Mouse (Mus musculus) stomach, adult 2 months (tissue): ENCODE measurements around the gene Zfp874b. TPM values are rescaled to one million over a fixed set of nuclear protein-coding genes. Genes with fewer than 3 reads are reported as not detected.

Source experiments
- polyA plus RNA-seq: library from polyadenylated mRNA; depleted of rRNA; stranded (reverse); fragments of >200 nt; gene quantifications from 2 replicates; pipeline ENCODE4 v1.2.3, GENCODE M21; 2012; rRNA removed

The Zfp874b gene
- polyA plus RNA-seq = 0.05 and 0.37 TPM in 2 replicates

GRCm38 (mm10) chr13:67483625-67484423, at the start of gene Zfp874b:
Gene Zfp874b, minus strand, starts transcription at chr13:67484258.

GRCm38 (mm10) chr13:67525753-67526410, 41.8 kb upstream of the Zfp874b start, which contains the start of the genes Gm26965 and Zfp87:
Gene Gm26965, minus strand, starts transcription at chr13:67526151.
Gene Zfp87, minus strand, starts transcription at chr13:67526177.

DNA sequence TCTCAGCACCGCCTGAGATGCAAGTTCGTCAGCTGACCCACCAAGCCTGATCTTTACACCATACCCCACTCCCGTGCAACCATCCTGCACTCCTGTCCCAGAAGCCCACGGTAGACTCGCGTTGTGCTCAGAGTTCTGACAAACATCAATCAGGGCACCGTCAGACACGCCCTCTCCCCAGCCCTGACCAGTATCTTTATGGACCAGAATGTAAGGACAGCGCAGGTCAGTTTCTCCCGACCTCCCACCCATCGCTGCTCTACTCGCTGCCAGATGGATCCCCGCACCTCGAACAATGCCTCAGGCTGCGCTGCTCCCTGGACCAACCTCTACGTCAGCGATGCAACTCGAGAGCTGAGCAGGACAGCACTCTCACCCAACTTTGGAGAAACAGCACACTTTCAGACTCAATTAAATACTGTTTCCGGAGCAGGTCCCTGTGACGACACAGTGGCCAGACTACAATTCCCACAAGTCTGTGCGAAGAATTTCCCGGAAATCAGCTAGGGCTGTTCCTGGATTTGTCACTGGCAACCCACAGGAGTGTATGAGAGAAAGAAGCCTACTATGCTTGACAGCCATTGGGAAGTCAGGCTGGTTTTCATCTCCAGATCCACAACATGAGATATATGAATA, 16.1 kb upstream of the Zfp874b start, which contains the start of gene Zfp58:
Gene Zfp58, minus strand, starts transcription at position 472 of the 636 bp plus-strand sequence.

GRCm38 (mm10) chr13:67451172-67452020, 32.7 kb downstream of the Zfp874b start, which contains the start of gene Zfp874a:
Gene Zfp874a, minus strand, starts transcription at chr13:67451624.

Other genes starting within 250 kb of the Zfp874b start
- gene Zfp458, start 205.8 kb downstream of the Zfp874b start, polyA plus RNA-seq = 0.04 and 0.17 TPM in 2 replicates
- gene Zfp457, start 177.8 kb downstream of the Zfp874b start, polyA plus RNA-seq = 0.13 and 0.19 TPM in 2 replicates
- gene Zfp595, start 151.7 kb downstream of the Zfp874b start, polyA plus RNA-seq = 0.09 TPM in 2 replicates
- not detected in 2 replicates for gene Gm28044, start 123.7 kb downstream of the Zfp874b start, polyA plus RNA-seq
- 0.02 and 0.03 TPM in 2 replicates for gene Zfp953, start 123.7 kb downstream of the Zfp874b start, polyA plus RNA-seq
- gene Gm28041, start 108.5 kb downstream of the Zfp874b start, polyA plus RNA-seq = not detected in 2 replicates
- 0.02 TPM in 1 of 2 replicates, not detected in the other for gene Zfp456, start 108.4 kb downstream of the Zfp874b start, polyA plus RNA-seq
- 0.43 and 0.54 TPM in 2 replicates for gene Zfp429, start 84.4 kb downstream of the Zfp874b start, polyA plus RNA-seq
- 0.03 and 0.14 TPM in 2 replicates for gene Zfp459, start 62.8 kb downstream of the Zfp874b start, polyA plus RNA-seq
- gene Zfp874a, start 32.6 kb downstream of the Zfp874b start, polyA plus RNA-seq = 0.08 and 0.09 TPM in 2 replicates
- 0.06 and 0.09 TPM in 2 replicates for gene Zfp58, start 16.3 kb upstream of the Zfp874b start, polyA plus RNA-seq
- gene Gm26965, start 41.9 kb upstream of the Zfp874b start, polyA plus RNA-seq = not detected in 2 replicates
- 3.0 and 3.3 TPM in 2 replicates for gene Zfp87, start 41.9 kb upstream of the Zfp874b start, polyA plus RNA-seq
- gene Zfp748, start 69.6 kb upstream of the Zfp874b start, polyA plus RNA-seq = 0.05 and 0.66 TPM in 2 replicates
- gene Zfp729b, start 125.4 kb upstream of the Zfp874b start, polyA plus RNA-seq = 0.01 TPM in 2 replicates
- gene Gm49345, start 153.5 kb upstream of the Zfp874b start, polyA plus RNA-seq = not detected in 2 replicates
- gene Zfp729a, start 153.5 kb upstream of the Zfp874b start, polyA plus RNA-seq = 0.03 and 0.08 TPM in 2 replicates
- 0.65 and 0.85 TPM in 2 replicates for gene Zfp738, start 202.8 kb upstream of the Zfp874b start, polyA plus RNA-seq
- gene Zfp65, start 244.9 kb upstream of the Zfp874b start, polyA plus RNA-seq = 0.02 TPM in 2 replicates